Comparison of ENCODE assay signal across 8 mouse cellular contexts in the genomic region with DNA sequence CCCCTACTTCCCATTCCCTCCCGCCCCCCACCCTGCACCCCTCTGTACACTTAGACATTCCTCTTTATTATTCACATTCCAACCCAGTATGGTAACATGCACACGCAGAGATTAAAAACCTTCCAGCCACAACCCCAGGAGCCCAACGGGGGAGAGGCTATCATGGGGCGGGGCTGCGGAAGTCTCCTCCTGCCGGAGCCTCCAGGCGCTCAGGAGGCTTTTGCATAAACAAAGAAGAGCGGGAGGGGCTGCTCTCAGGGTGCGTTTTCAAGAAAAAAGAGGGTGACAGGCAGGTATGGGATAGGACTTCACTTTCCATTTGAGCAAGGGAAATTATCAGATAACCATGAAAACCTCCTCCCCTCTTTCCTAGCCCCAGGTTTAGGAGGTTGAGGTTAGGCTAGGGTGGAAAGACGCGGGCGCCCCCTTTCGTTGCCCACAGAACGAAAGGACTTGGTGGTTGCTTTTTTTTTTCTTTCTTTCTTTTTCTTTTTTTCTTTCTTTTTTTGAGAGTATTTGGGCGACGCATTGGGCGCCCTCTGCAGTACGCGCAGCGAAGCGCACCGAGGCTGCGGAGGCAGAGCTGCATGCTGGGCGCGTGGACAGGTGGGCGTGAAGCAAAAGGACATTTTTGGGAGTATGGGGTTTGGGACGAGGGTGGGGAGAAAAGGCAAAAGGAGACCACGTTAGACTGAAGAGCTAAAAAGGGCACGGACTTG. TPM values are rescaled to one million over a fixed set of nuclear protein-coding genes. Genes with fewer than 3 reads are reported as not detected.
A peak's percentile ranks its signal among the peaks of the same experiment; 100 is the strongest.
DNase-seq lines count a peak whose midpoint lies in the region; ATAC-seq and TF ChIP-seq lines count a peak whose summit lies in the region.

No protein-coding gene starts in this region.

- TF ChIP-seq CTCF in cortical plate, adult 2 months (IDR thresholded peaks at IDR 0.05; ENCODE audit: extremely low read depth, insufficient read depth, low read length) = peak; percentile 65
- TF ChIP-seq CTCF in heart, adult 2 months (IDR thresholded peaks at IDR 0.05) = peak; percentile 78

- no peaks in the 10 kb centered on the region for H3K9me3 ChIP-seq in limb, embryonic 15.5 days
- no peaks in the 10 kb centered on the region for H3K9me3 ChIP-seq in midbrain, embryonic 14.5 days (ENCODE audit: control insufficient read depth, low read length)

- H3K79me2 ChIP-seq in heart, adult 2 months (replicated peaks; ENCODE audit: control insufficient read depth, insufficient read depth, low read length) = no peaks in the 10 kb centered on the region

- no peak overlapping the region; the same call in 1 of the 2 replicates for H3K4me3 ChIP-seq in cortical plate, adult 2 months (ENCODE audit: insufficient read depth, low read length)
- H3K4me3 ChIP-seq in heart, adult 2 months = peak overlapping the region; percentile 46
- H3K4me3 ChIP-seq in limb, embryonic 15.5 days = peak overlapping the region; percentile 27
- H3K4me3 ChIP-seq in midbrain, embryonic 14.5 days (replicated peaks; ENCODE audit: low read depth, low read length) = peak overlapping the region; percentile 28

- WGBS in heart, adult 2 months = 10% methylated on average over 29 of the region's 29 CpGs
- 1% methylated on average over 29 of the region's 29 CpGs for WGBS in limb, embryonic 15.5 days
- WGBS in midbrain, embryonic 14.5 days = 1% methylated on average over 29 of the region's 29 CpGs

- intact Hi-C loops in heart, adult 2 months (cut with DNase I) = loop anchor here (2.0 kb wide), 2 partner anchors 14 to 82 kb away; no protein-coding TSS in a partner anchor

- H3K36me3 ChIP-seq in heart, adult 2 months (ENCODE audit: control insufficient read depth, insufficient read depth, low read length) = peaks cover 23% of the 10 kb centered on the region
- H3K36me3 ChIP-seq in limb, embryonic 15.5 days = no peaks in the 10 kb centered on the region
- no peaks in the 10 kb centered on the region for H3K36me3 ChIP-seq in midbrain, embryonic 14.5 days (ENCODE audit: control insufficient read depth, insufficient read depth, low read length)
- no peaks in the 10 kb centered on the region for H3K36me3 ChIP-seq in splenic B cell, adult 2 months (ENCODE audit: control insufficient read depth, insufficient read depth, low read length, poor library complexity, severe bottlenecking)

- TF ChIP-seq POLR2A in cortical plate, adult 2 months (IDR thresholded peaks at IDR 0.05; ENCODE audit: extremely low read depth, insufficient read depth, low read length) = no peak
- TF ChIP-seq POLR2A in heart, adult 2 months (IDR thresholded peaks at IDR 0.05; ENCODE audit: insufficient read depth, low read depth, low read length) = 0 out of 2 replicates have a peak, but pooled peaks have one; percentile 14

- no peaks in the 10 kb centered on the region for H3K27me3 ChIP-seq in heart, adult 2 months (ENCODE audit: control insufficient read depth, insufficient read depth, low read length)
- H3K27me3 ChIP-seq in limb, embryonic 15.5 days = peaks cover 49% of the 10 kb centered on the region
- peaks cover 38% of the 10 kb centered on the region for H3K27me3 ChIP-seq in midbrain, embryonic 14.5 days (ENCODE audit: control insufficient read depth, insufficient read depth, low read length)
- H3K27me3 ChIP-seq in splenic B cell, adult 2 months (ENCODE audit: control insufficient read depth, insufficient read depth, low read length, poor library complexity, severe bottlenecking) = 0 out of 2 replicates have a peak, but pooled peaks cover 2% of the 10 kb centered on the region

- H3K9ac ChIP-seq in heart, adult 2 months (ENCODE audit: low read depth, low read length) = no peak overlapping the region
- H3K9ac ChIP-seq in limb, embryonic 15.5 days = no peak overlapping the region
- no peak overlapping the region for H3K9ac ChIP-seq in midbrain, embryonic 14.5 days (replicated peaks; ENCODE audit: low read length)

- H3K27ac ChIP-seq in cortical plate, adult 2 months (ENCODE audit: insufficient read depth, low read length) = no peak overlapping the region
- H3K27ac ChIP-seq in heart, adult 2 months = peak overlapping the region; percentile 74
- H3K27ac ChIP-seq in limb, embryonic 15.5 days = no peak overlapping the region
- no peak overlapping the region for H3K27ac ChIP-seq in midbrain, embryonic 14.5 days (replicated peaks; ENCODE audit: low read depth, low read length)

- no peak for ATAC-seq in limb, embryonic 15.5 days (ENCODE audit: insufficient number of reproducible peaks, low FRiP score, low TSS enrichment, low read depth)
- ATAC-seq in midbrain, embryonic 14.5 days (ENCODE audit: low FRiP score, low TSS enrichment) = peak; percentile 56; the same call in 1 of the 2 replicates

- peaks cover 4% of the 10 kb centered on the region for H3K4me1 ChIP-seq in cortical plate, adult 2 months (ENCODE audit: control insufficient read depth, insufficient read depth, low read length)
- H3K4me1 ChIP-seq in heart, adult 2 months (ENCODE audit: control insufficient read depth, insufficient read depth, low read length) = peaks cover 18% of the 10 kb centered on the region
- peaks cover 18% of the 10 kb centered on the region for H3K4me1 ChIP-seq in limb, embryonic 15.5 days
- H3K4me1 ChIP-seq in midbrain, embryonic 14.5 days (ENCODE audit: control insufficient read depth, insufficient read depth, low read length) = peaks cover 13% of the 10 kb centered on the region

- DNase-seq in left cerebral cortex, adult 18-20 months (ENCODE audit: low spot score in 2 of 2) = peak; percentile 78 to 82
- DNase-seq in left cerebral cortex, adult 8-10 months (ENCODE audit: low spot score in 2 of 2) = no peak
- peak; percentile 79 to 81 for DNase-seq in heart, adult 2 months
- peak; percentile 67 for DNase-seq in kidney, adult 11 months
- peak; percentile 80 for DNase-seq in midbrain, embryonic 14.5 days
- DNase-seq in splenic B cell, adult 2 months (ENCODE audit: low read depth, low spot score) = peak; percentile 69

- no peak for TF ChIP-seq EP300 in heart, adult 2 months (IDR thresholded peaks at IDR 0.05; ENCODE audit: insufficient read depth, low read depth, low read length)

- peak overlapping the region; percentile 47 for H3K4me2 ChIP-seq in limb, embryonic 15.5 days
- H3K4me2 ChIP-seq in midbrain, embryonic 14.5 days (ENCODE audit: low read length) = peak overlapping the region; percentile 59

RNA-seq across cellular contexts. Expression of a gene that starts 5.6 kb away (rescaled TPM):
- total RNA-seq in left cerebral cortex, adult 18-20 months (2021) = 1 to 10 TPM; 3.9 to 5.0 TPM
- 1 to 10 TPM; 2.8 to 4.6 (median 3.8) TPM for total RNA-seq in left cerebral cortex, adult 8-10 months (2022)
- 6.6 and 7.6 TPM in 2 replicates for polyA plus RNA-seq in cortical plate, adult 2 months (2012; rRNA removed)
- 1 to 10 TPM; 2.5 to 4.9 TPM for total RNA-seq in heart, adult 2 months (2021)
- polyA plus RNA-seq in heart, adult 2 months (2012; rRNA removed) = 16.0 and 21.1 TPM in 2 replicates
- 0.83 and 2.0 TPM in 2 replicates for polyA plus RNA-seq in limb, embryonic 15.5 days (2015; fragmentation: Nextera tagmentation; extraction: Ambion mirVana)
- polyA plus RNA-seq in midbrain, embryonic 14.5 days (2014; fragmentation: Nextera tagmentation; extraction: Ambion mirVana) = 0.29 and 0.35 TPM in 2 replicates

RNA-seq across cellular contexts. Expression of a gene that starts 8.1 kb away (rescaled TPM):
- total RNA-seq in left cerebral cortex, adult 18-20 months (2021) = 1,000 to 10,000 TPM; 1,653 to 1,729 TPM
- total RNA-seq in left cerebral cortex, adult 8-10 months (2022) = 1,000 to 10,000 TPM; 1,419 to 1,602 (median 1,517) TPM
- 2,488 and 2,563 TPM in 2 replicates for polyA plus RNA-seq in cortical plate, adult 2 months (2012; rRNA removed)
- total RNA-seq in heart, adult 2 months (2021) = 10 to 100 TPM in 1 of 2 experiments, 1 to 10 TPM in 1; 4.0 to 27.2 TPM
- 8.6 and 21.7 TPM in 2 replicates for polyA plus RNA-seq in heart, adult 2 months (2012; rRNA removed)
- 6.2 and 7.4 TPM in 2 replicates for polyA plus RNA-seq in limb, embryonic 15.5 days (2015; fragmentation: Nextera tagmentation; extraction: Ambion mirVana)
- polyA plus RNA-seq in midbrain, embryonic 14.5 days (2014; fragmentation: Nextera tagmentation; extraction: Ambion mirVana) = 4.0 and 5.5 TPM in 2 replicates

RNA-seq across cellular contexts. Expression of a gene that starts 10.9 kb away (rescaled TPM):
- total RNA-seq in left cerebral cortex, adult 18-20 months (2021) = 10 to 100 TPM; 15.2 to 18.6 TPM
- total RNA-seq in left cerebral cortex, adult 8-10 months (2022) = 10 to 100 TPM; 15.0 to 18.3 (median 16.8) TPM
- 22.2 and 24.2 TPM in 2 replicates for polyA plus RNA-seq in cortical plate, adult 2 months (2012; rRNA removed)
- 1 to 10 TPM; 7.7 to 8.2 TPM for total RNA-seq in heart, adult 2 months (2021)
- 7.7 and 18.7 TPM in 2 replicates for polyA plus RNA-seq in heart, adult 2 months (2012; rRNA removed)
- 9.9 and 13.1 TPM in 2 replicates for polyA plus RNA-seq in limb, embryonic 15.5 days (2015; fragmentation: Nextera tagmentation; extraction: Ambion mirVana)
- 8.6 and 12.3 TPM in 2 replicates for polyA plus RNA-seq in midbrain, embryonic 14.5 days (2014; fragmentation: Nextera tagmentation; extraction: Ambion mirVana)

RNA-seq across cellular contexts. Expression of a gene that starts 16.7 kb away (rescaled TPM):
- total RNA-seq in left cerebral cortex, adult 18-20 months (2021) = 10 to 100 TPM; 19.7 to 21.4 TPM
- total RNA-seq in left cerebral cortex, adult 8-10 months (2022) = 10 to 100 TPM; 16.1 to 20.5 (median 16.6) TPM
- polyA plus RNA-seq in cortical plate, adult 2 months (2012; rRNA removed) = 35.1 and 36.6 TPM in 2 replicates
- 10 to 100 TPM; 58.5 to 81.3 TPM for total RNA-seq in heart, adult 2 months (2021)
- polyA plus RNA-seq in heart, adult 2 months (2012; rRNA removed) = 77.1 and 87.2 TPM in 2 replicates
- polyA plus RNA-seq in limb, embryonic 15.5 days (2015; fragmentation: Nextera tagmentation; extraction: Ambion mirVana) = 50.2 and 60.0 TPM in 2 replicates
- 24.8 and 42.8 TPM in 2 replicates for polyA plus RNA-seq in midbrain, embryonic 14.5 days (2014; fragmentation: Nextera tagmentation; extraction: Ambion mirVana)

RNA-seq across cellular contexts. Expression of a gene that starts 55.5 kb away (rescaled TPM):
- total RNA-seq in left cerebral cortex, adult 18-20 months (2021) = 10 to 100 TPM; 14.0 to 23.0 TPM
- 10 to 100 TPM; 19.8 to 24.6 (median 22.9) TPM for total RNA-seq in left cerebral cortex, adult 8-10 months (2022)
- 35.4 and 36.7 TPM in 2 replicates for polyA plus RNA-seq in cortical plate, adult 2 months (2012; rRNA removed)
- total RNA-seq in heart, adult 2 months (2021) = 1 to 10 TPM; 6.4 to 7.1 TPM
- polyA plus RNA-seq in heart, adult 2 months (2012; rRNA removed) = 10.7 and 12.8 TPM in 2 replicates
- polyA plus RNA-seq in limb, embryonic 15.5 days (2015; fragmentation: Nextera tagmentation; extraction: Ambion mirVana) = 17.3 and 25.2 TPM in 2 replicates
- 32.5 and 42.9 TPM in 2 replicates for polyA plus RNA-seq in midbrain, embryonic 14.5 days (2014; fragmentation: Nextera tagmentation; extraction: Ambion mirVana)

Comparison
In these comparisons a context has a peak if more than half of its experiments do, and no peak if none do; other contexts are left out.
1. DNase-seq: peak in left cerebral cortex, adult 18-20 months (2 of 2), heart, adult 2 months (2 of 2), kidney, adult 11 months (single experiment), midbrain, embryonic 14.5 days (single experiment) and splenic B cell, adult 2 months (single experiment); none in left cerebral cortex, adult 8-10 months (0 of 2).
2. RNA of a gene that starts 8.1 kb away (polyA plus RNA-seq): 2,488 to 2,563 TPM in cortical plate, adult 2 months; 8.6 to 21.7 TPM in heart, adult 2 months, 6.2 to 7.4 TPM in limb, embryonic 15.5 days and 4.0 to 5.5 TPM in midbrain, embryonic 14.5 days; every median in the first group is over 100 times any median in the second.